Mouse (Mus musculus) adrenal gland, adult (tissue): ENCODE data around the gene Dhdds.

Experiments
- DNase-seq, 2 experiments: peaks; one replicate each; pipeline ENCODE4 v3.0.0; 2022 to 2023; ENCODE audit warnings: low spot score in 1 of 2; ENCODE audit not compliant: inconsistent age in 2 of 2

The Dhdds gene

GRCm38 (mm10) chr4:133958884-133959283 lies 41.8 kb downstream of the Dhdds start:
- no peak for DNase-seq

DNA sequence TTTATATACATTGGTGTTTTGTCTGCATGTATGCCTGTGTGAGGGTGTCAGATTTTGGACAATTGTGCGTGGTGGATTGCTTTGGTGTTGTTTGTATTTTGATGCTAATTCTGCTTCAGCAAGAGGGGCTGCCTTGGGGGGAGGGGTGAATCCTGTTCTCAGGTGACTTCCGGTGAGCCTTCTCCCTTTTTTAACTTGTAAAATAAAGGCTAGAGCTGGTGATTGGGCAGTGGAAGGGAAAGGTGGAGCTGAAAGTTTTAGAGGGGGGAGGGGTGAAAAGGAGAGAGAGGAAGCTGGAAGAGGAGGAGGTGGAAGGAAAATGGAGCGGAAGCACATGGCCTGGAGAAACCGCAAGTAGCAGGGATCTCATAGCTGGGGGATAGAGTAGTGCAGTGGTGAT lies 44.4 kb downstream of the Dhdds start:
- DNase-seq = no peak

DNA sequence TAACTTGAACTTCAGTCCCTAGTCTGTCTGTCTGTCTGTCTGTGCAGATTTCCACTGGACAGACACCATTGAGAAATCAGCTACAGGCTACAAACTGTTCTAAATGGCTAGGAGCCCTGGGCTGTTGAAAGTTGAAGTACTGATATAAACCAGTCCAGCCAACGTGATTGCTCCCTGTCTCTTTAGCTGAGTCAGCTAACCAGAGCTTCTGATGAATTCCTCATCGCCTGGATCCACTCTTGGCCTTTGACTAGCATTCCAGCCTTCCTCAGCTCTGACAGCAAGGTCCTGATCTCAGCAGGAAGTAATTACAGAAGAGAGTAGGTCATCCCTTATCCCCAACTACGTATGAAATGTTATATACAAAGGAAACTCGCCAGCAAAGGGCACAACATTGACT lies 54.0 kb downstream of the Dhdds start:
- DNase-seq = no peak

DNA sequence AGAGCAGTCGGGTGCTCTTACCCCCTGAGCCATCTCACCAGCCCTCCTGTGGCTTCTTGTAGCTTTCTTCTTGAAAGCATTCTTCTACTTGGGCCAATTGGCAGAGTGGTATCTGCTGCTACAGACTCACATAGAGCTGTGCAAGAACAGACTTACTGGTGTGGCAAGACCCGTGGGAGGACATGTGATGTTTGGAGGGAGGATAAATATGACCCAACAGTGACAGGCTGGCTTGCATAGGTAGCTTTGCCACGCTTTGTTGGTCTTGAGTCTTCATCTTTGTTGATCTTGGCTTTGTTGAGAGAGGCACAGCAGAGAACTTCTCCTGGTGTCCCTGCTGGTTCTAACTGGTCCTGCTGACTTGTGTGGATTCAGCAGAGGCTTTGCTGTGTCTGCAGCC lies 56.9 kb downstream of the Dhdds start:
- no peak for DNase-seq

GRCm38 (mm10) chr4:133942679-133943078 lies 58.0 kb downstream of the Dhdds start:
- DNase-seq = no peak

DNA sequence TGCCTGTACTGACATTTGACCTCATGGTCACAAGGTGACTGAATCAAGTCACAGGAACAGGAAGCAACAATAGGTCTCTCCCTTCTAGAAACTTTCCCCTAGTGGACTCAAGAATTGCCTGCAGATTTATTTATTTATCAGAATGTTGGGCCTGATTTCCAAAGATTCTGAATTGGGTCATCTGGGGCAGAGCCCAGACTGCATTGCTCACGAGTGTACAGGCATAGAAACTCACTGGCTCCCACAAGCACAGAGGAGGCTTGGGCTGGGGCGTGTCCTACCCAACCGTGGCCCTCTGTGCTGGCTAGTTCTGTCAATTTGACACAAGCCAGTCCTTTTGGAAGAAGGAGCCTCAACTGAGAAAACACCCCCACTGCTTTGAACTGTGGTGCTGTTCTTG lies 59.1 kb downstream of the Dhdds start:
- DNase-seq = peak in 1 of 2 experiments; percentile 73

GRCm38 (mm10) chr4:133940386-133941260 lies 60.1 kb downstream of the Dhdds start:
- peak; percentile 67 to 80 for DNase-seq

DNA sequence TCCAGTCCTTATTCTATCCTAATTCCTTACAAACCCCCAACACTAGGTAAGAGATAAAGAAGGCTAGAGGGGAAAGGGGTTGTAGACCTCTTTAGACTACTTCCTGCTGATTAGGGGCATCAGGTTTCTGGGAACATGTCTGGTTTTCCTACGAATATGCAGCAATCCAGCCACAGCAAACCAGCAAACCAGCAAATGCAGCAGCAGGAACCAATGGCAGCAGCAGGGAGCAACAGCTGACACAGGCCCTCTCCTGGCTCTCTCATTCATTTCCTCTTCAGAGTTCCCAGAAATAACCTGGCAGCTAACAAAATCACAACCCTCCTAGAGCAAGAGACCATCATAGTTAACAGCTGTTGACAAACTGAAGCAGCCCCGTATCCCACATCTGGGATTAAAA lies 62.6 kb downstream of the Dhdds start:
- no peak for DNase-seq

DNA sequence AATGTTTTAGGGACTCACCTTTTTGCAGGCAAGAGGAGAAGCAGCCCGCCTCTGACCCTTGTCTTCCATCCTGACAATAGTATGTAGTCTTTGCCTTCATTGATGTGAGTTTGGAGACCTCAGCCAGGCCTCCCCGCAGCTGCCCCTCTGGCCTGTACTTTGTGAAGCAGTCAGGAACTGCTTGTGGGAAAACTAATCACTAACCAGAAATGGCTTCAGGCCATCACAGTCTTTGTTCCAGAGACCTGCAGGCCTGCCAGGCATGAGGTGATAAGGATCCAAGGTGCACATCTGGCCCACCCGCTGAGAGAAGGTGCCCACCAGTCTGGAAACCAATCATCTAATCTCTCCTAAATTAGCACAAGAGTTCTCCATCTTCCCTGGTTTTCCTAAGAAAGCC lies 68.9 kb downstream of the Dhdds start:
- DNase-seq = no peak

DNA sequence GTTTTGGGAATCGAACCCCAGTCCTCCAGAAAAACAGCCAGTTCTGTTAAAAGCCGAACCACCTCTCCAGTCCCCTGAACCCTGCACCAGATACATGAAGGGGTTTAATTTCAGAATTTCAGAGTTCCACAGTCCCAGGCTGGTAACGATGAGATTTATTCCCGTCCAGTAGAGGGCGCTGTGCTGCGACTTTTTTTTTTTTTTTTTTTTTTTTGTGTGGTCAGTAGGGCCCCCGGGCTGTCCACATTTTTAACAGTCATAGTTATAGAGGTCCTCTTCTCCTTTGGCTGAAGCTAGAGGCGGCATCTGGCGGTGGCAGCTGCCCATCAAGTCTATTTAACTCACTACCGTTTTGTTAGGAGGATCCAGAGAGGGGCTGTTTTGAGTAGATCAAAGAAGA lies 69.4 kb downstream of the Dhdds start:
- peak in 1 of 2 experiments; percentile 56 for DNase-seq

DNA sequence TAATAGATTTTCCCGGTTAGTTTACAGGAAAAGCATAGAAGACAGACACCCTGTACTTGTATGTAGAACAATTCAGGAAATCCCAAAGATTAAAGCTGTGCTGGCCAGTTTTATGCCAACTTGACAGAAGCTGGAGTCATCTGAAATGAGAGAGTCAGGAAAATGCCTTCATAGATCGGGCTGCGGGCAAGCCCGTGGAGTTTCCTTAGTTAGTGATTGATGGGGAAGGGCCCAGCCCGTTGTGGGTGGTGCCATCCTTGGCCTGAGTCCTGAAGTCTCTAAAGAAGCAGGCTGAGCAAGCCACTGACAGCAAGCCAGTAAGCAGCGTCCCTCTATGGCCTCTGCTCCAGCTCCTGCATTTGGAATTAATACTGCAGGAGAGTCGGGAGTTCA lies 71.4 kb downstream of the Dhdds start:
- DNase-seq = peak; percentile 40 to 71

- no peak for DNase-seq
These were observed 72.0 kb downstream of the Dhdds start for GRCm38 (mm10) chr4:133928576-133929277.

DNA sequence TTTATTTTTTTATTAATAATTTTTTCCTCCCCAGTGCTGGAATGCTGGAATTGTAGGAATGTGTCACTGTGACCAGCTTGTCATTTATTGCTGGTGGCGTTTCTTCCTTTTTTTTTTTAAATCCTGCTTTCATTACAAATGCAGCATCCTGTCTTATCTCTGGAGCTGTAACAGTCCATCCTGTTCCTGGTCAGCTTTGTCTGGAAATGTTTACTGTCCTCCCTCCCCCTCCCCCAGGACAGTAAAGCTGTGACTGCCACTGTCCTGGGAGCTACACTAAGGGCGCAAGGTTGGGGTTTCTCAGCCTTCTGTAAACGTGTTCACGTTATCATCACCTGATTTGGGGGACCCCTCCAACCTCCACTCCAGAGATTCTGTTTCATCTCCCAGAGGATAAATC lies 75.5 kb downstream of the Dhdds start:
- DNase-seq = no peak

DNA sequence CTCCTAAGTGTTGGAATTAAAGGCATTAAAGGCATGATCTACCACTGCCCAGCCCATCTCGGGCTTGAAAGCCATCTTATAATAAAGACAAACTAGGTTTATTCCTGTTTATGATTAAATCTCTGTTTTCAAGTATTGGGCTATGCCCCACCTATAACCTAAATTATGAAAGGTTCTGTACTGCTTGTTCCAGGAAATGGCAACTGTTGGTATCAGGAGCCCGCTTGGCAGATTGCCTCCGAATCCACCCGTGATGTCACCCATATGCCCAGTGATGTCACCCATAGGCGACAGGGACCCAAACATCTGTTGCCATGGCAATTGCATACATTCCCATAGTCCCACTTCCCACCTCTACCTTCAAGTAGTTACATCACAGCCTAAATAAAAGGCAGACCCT lies 77.0 kb downstream of the Dhdds start:
- DNase-seq = no peak
